Mouse (Mus musculus): ENCODE results near the gene Fam163a.

Gene Fam163a

DNA sequence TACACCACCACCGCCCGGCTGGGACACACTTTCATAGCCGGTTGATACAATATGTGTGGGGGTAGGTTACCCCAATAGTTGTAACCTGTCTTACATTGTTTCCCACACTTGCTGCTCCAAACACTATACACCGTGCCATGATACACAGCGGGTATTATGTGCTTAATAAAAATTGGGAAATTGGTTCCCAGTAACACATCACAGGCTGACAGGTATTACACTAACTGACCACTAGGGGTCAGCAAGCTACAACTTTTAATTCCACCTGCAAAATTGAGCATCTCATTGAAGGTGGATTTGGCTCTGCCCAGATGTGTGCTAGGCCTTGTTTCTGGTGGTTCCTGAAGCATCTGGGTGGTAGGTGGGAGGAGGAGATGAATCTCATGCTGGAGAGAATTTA lies 119.1 kb downstream of the Fam163a start:
- DNase-seq (ENCODE audit: low read depth, low spot score): peak; percentile 77

DNA sequence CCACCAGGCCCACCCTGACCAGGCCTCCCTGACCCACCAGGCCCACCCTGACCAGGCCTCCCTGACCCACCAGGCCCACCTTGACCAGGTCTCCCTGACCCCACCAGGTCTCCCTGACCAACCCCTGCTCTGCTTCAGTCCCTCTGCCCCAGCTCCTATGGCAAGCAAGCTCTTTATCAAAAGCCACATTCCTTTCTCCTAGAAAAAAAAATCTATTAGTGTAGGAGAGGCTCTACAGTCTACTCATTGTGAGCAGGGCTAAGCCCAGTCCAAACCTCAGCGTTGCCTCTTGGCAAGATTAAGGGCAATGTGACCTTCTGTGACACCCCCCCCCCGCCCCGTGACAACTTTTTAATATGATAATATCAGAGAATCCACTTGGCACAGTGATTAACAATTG lies 120.2 kb downstream of the Fam163a start:
- no peak for DNase-seq (ENCODE audit: low read depth, low spot score)

DNA sequence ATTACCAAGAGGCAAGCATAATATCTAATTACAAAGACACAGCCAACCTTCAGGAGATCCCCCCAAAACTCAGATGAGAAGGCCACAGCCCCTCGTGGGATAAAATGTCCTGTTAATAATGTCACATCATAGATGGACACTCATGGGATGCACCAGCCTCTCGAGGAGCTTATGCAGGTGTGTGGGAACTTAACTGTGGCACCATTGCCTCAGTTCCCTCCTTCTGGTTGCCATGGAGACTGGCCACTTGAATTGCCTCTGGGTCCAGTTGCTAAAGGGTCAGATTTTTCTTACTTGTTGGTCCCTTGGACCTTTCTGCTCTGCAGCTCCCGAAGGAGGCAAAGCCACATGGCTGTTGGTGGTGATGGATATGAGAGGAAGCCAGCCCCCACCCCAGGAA lies 127.2 kb downstream of the Fam163a start:
- DNase-seq (ENCODE audit: low read depth, low spot score): peak; percentile 34

DNA sequence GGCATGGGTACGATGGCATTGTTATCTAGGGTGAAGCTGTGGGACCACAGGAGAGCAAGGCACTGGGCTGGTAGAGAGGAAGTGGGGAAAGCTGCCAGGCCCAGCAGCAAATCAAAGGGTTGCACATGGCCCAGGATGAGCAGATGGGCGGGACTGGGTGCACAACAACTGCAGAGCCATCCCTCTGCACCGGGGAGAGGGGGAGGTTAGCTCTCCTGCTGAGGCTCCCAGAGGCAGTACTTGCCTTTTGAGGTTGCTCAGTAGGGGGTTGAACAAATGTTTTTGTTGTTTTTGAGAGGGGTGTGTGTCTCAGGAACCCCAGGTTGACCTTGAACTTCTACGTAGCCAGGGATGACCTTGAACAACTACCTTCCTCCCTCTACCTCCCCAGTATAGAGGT lies 128.4 kb downstream of the Fam163a start:
- DNase-seq (ENCODE audit: low read depth, low spot score): no peak

DNA sequence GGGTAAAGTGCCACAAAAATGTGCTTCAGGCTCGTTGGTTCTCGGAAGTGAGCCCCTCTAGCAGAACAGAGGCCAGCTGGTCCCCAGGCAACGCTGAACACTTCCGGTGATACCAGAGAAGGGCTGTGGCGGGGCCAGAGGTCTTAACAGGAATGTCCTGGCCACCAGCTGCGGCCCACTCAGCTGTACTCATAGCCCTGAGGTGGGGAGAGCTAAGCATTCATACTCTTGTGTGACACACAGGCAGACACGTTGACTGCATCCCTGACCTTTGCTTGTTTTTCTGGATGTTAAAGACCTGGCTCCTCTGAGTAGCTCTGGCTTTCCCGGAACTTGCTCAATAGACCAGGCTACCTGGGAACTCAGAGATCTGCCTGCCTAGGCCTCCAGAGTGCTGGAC lies 130.3 kb downstream of the Fam163a start:
- DNase-seq (ENCODE audit: low read depth, low spot score): peak; percentile 58

DNA sequence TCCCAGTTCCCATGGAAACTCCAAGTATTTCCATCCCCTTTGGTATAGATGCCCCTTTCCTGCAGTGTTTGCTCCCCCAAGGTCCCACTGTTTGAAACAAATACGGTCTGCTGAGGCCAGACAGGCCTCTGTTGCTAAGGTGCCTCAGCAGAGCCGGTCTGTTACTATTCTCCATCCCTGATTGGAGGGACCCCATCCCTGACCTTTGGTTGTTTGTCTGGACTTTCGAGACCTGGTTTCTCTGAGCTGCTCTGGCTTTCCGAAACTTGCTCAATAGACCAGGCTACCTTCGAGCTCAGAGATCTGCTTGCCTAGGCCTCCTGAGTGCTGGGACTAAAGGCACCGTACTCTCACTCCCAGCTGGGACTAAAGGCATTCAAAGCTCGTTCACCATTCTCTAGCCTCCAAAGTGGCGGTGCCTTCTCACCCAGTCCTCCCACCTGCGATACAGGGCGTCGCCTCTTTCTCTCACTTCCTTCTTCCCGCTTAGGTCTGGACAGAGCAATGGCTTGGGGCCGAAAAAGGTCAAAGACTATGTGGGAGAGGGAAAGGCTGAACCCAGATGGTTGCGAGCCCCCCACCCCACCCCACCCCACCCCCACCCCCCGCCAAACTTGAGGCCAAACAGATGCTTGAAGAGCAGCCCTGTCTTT lies 131.5 kb downstream of the Fam163a start:
- DNase-seq (ENCODE audit: low read depth, low spot score): no peak

DNA sequence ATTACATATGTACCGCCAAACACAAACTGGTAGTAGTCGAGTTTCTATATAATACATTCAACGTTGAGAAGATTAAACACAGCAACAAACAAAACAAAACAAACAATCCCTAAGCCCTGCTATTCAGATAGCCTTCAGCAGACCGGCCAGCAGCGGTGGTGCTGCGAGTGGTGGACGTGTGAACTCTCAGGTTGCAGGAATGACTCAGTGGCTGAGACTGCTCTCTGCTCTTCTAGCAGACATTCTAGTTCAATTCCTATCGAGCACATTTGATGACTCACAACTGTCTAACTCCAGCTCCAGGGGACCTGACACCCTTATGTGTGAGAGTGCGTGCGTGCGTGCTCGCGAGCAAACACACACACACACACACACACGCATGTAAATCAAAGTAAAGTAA lies 134.7 kb downstream of the Fam163a start:
- no peak for DNase-seq (ENCODE audit: low read depth, low spot score)

DNA sequence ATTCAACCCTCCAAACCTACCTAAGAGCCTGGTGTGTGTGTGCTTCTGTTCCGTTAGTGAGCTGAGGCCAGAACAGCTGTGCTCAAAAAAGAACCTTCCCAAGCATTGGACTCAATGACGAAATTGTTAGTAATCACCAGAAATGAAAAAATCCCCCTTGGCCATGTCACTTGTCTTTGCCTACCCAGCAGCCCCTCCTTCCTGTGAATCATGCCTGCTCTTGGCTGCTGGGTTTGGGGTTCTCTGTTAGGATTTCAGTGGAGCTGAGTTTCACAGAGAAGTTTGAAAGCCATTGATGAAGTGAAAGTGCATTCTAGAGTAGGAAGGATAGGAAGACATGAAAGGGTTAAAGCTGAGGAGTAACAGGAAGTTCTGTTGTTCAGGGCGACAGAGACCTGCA lies 138.7 kb downstream of the Fam163a start:
- no peak for DNase-seq (ENCODE audit: low read depth, low spot score)

DNA sequence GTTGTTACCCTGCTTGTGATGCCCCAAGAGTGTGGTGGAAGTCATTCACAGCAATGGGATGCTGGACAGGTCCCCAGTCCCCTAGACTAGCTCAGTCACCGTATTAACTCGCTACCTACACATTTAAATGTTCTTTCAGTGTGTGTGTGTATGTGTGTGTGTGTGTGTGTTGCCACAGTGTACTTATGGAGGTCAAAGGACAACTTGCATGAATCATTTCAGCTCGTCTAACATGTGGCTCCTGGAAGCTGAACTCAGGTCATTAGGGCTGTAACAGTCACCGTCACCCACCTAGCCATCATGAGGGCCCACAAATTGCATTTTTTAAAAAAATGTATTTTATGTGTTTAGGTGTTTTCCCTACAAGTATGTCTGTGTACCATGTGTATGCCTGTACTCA lies 142.6 kb downstream of the Fam163a start:
- DNase-seq (ENCODE audit: low read depth, low spot score): no peak

DNA sequence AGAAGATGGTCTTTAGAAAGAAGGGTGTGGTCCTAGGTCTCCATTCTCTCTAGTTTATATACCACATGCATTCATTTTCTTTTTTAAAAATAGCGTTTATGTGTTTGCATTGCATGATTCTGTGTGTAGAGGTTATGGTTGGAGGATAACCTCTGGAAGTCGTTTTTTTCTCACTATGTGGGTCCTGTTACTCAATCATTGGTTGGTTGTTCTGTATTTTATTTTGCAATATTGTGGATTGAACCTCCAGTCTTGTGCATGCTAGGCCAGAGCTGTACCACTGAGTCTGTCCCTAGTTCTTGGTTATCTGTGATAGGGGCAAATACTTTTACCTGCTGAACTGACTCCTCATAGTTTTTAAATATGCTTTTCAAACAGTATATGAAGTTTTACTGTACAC lies 146.6 kb downstream of the Fam163a start:
- DNase-seq (ENCODE audit: low read depth, low spot score): no peak

DNA sequence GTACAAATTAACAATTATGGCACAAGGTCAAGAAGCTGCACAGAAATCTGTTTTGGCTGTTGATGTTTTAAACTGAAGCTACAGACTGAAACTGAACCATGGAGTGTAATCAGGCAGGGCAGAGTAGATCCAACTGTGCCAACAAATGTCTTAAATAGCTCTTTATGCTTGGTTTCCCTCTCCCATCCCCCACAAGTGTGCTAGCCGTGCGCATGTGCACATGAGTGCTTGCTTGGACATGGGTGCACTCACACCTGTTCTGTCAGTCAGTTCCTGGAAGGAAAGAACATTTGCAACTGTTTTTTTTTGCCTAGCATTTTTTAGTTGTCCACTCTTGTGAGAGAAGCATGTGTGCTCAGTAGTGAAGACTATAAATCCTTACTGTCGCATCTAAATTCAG lies 158.1 kb downstream of the Fam163a start:
- DNase-seq (ENCODE audit: low read depth, low spot score): peak; percentile 32

DNA sequence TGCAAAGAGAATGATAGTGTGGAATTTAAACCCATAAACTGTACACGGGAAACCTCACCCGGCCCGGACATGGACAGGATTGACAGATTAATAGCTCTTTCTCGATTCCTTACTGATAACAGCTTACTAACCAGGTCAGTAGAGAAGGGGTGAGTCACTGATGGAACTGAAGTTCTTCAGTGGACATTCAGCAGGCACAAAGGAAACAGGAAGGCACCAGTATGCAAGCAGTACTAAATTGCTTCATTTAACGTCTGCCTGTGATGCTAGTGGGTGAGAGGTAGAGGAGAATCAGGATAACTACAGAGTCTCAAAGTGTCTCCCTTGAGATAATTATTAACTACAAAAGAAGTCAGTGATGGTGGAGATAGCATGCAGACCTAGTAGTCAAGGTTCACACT lies 160.6 kb downstream of the Fam163a start:
- DNase-seq (ENCODE audit: low read depth, low spot score): no peak

DNA sequence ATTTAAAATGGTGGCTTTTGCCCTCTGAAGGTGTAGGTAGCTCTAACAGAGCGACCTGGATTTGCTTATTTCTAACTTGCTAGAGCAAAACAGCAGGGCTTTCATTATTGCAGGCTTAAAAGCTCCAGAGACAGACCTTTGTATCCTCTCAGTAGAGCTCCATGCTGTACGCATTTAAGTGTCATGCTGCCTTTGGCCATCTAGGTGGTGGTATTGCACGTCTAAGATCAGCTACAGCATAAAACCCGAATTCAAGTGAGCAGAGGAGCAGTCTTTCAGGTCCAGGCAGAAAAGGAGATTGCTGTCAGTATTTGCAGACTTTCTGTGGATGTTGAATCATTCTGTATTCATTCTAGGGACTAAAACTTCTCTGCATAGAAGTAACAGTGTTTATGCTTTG lies 161.8 kb downstream of the Fam163a start:
- DNase-seq (ENCODE audit: low read depth, low spot score): peak; percentile 68

DNA sequence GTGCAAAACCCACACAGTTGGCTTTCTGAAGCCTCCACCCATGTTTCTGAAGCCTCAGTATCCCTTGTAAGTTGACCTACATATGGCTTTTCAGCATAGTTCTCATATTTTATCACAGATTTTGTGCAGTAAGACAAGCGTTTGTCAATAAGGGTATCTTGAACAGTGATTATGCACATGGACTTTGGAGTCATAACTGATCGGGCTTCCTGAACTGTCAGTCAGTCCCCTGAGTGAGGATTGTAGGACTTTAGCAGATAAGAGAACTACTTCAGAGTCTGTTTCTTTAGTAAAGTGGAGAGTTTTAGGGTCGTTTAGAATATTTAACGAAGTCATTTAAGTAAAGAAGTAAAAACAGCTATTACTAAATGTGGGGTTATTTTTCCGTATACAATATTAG lies 162.3 kb downstream of the Fam163a start:
- no peak for DNase-seq (ENCODE audit: low read depth, low spot score)

DNA sequence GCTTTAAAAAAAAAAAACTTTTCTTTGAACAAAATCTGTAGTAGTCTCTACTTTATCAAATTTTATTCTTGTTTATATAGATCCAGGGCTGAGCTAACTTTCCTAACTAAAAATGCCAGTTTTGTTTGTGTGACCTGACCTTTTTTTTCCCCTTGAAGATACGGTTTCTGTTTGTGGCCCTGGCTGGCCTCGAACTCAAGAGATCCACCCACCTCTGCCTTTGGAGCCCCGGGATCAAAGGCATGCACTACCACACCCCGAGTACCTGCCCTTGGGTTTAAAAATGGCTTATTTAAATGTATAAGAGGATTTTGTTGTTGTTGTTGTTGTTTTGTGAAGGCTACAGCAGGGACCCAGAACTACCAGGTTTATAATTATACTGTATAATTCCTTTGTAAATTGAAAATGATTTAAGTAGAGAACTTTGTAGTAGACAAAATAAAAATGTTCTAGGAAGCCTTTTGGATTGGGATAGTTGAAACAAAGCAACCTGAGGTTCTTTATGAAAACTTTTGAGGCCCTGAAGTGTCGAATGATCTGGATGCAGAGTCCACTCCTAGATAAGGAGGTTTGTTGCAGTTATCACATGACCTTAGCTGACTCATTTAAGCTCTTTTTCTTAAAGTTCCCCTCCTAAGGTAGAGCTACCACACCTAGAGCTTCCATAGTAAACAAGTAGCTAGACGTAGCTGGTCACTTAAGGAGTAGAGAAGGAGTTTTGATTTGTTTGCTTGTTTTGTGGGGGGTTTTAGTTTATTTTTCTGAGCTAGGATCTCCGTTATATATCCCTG lies 163.2 kb downstream of the Fam163a start:
- DNase-seq (ENCODE audit: low read depth, low spot score): no peak

DNA sequence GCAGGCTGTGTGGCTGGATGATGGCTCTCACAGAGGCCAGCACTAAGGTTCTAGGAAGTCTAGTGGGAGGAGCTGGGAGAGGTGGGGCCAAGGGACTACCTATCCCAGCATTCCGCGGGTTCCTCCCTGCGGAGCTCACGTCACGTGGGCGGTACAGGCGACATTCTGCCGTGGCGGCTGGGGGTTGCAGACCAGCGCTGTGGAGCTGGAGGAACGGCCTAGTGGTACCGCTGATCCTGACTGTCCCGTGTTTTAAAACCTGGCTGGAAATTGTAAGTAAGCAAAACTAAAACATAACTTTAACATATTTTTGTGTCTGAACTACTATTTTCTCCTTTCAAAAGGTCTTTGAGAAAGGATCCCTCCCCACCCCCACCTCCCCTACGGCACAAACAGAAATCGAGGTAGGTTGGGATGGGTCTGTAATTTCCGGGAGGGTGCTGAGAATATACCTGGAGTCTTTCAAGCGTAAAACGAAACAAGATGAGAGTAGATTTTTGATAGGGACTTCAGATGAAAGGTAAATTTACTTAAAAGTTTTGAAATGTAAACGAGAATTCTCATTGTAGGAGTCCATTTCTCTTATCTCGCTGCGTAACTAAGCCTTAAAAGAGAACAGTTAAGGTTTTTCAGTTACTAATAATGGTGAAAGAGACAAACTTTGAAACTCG lies 164.0 kb downstream of the Fam163a start:
- peak; percentile 94 for DNase-seq (ENCODE audit: low read depth, low spot score)

DNA sequence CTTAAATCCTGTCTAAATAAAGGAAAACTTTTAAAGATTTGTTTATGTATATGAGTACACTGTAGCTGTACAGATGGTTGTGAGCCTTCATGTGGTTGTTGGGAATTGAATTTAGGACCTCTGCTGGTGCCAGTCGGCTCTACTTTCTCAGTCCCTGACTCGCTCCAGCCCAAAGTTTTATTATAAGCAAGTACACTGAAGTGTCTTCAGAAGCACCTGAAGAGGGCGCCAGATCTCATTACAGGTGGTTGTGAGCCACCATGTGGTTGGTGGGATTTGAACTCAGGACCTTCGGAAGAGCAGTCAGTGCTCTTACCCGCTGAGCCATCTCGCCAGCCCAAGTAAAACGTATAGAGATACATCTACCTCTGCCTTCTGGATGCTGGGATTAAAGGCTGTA lies 164.8 kb downstream of the Fam163a start:
- DNase-seq (ENCODE audit: low read depth, low spot score): peak; percentile 12

DNA sequence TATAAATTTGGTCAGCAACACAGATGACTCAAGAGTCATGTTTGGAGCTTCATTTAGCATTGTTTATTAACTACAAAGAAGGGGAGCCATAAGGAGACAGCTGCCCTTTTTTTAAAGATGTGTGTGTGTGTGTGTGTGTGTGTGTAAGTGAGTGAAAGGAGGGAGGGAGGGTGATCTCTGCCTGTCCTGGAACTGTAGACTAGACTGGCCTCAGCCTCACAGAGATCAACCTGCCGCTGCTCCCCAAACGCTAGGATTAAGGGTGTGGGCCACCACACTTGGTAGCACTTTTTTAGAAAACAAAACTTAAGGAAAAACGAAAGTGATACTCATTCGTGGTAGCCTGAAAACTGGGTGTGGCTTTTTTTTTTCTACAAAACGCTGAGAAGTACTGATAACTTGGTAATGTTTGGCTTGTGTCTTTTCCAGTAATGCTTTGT lies 167.7 kb downstream of the Fam163a start:
- no peak for DNase-seq (ENCODE audit: low read depth, low spot score)

DNA sequence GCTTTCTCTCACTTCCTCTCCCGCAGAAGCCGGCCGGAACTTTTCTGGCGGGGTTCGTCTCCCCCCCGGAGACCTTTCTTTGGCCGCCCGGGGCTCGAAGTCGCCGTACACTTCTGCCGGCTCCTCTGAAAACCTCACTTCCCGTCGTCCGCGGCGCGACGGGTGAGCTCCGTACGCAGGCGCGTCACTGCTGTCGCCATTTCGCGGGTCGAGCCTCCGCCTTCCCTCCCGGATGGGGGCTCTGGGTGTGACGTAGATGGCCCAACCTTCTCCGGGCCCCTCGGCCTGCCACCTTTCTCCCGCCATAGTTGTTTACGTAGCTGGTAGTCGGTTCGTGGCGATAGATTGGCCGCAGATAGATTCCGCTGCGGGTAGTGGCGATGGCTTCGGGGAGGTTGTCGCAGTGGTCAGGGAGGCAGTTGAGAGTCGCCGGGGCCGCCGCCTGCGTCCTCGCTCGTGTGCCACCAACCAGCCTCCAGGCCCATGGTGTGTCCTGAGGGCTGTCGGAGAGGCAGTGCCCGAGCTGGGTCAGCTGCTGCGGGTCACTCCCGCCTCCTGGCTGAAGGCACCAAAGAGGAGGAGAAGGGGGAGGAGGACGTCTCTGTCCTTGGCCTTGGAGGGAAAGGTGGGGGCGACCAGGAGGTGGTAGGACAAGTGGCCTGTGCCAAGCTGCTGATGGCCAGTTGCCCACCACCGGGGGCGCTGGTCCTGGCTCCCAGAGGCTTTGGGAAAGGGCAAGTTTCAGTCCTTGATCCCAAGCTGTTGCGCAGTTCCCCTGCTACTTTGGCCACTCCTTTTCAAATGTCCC lies 168.7 kb downstream of the Fam163a start, which contains the start of gene Tor1aip1:
TSS of gene Tor1aip1 (minus strand) at position 551 of the 808 bp plus-strand sequence.
- peak; percentile 99 for DNase-seq (ENCODE audit: low read depth, low spot score)

DNA sequence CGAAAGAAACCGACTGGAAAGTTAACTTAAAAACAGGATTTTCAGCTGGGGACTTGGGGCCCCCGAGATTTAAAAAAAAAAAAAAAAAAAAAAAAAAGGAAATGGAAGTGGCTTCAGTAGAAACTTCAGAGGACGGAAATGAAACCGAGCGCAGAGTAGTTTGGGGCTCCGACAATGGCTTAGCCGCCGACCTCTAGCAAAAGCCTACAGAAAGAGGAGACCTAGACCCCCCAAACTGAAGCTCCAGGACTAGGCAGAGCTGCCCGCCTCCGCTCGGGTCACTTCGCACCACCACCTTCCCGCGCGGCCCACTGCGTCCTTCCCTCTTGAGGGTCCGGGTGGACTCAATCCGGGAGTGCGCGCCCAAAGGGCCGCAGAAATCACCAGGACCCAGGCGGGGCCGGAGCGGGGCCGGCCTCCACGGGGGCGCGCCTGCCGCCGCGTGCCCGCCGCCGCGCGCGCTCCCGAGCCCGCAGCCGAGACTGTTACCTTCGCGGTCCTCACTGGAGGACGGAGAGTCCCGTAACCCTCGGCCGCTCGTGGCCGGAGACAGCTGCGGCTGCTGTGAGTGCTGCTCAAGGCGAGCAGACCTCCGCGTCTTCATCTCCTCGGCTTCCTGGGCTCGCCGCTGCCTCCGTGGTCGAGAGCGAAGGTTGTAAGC lies 169.4 kb downstream of the Fam163a start, which contains the start of gene Tor1aip2:
TSS of gene Tor1aip2 (plus strand) at position 135 of the 661 bp plus-strand sequence.
- DNase-seq (ENCODE audit: low read depth, low spot score): peak; percentile 88

DNA sequence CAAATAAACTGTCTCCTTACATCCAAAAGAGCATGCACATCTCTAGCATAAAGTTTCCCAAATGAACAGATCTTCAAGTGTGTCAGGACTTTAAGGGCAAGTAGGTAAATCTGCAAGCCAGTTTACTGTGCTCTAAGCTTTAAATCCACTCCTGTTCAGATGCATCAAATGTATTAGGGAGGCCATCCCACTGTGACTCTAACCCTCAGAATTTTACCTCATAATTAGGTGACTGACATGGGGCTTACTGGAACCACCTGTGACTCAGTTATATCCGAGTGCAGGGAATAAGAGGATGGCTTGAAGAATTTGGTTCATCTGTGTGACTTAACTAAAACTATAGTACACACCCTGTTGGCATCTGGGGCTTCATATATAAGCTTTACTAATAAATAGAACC lies 170.2 kb downstream of the Fam163a start:
- DNase-seq (ENCODE audit: low read depth, low spot score): no peak

Data from mesoderm, embryonic 11.5 days (tissue).